Mouse (Mus musculus) intestine, embryonic 16.5 days (tissue): Measurements from ENCODE around the gene Parp16. TPM values are rescaled to one million over a fixed set of nuclear protein-coding genes. Genes with fewer than 3 reads are reported as not detected.
A peak's percentile ranks its signal among the peaks of the same experiment; 100 is the strongest.

ENCODE experiments used
- ATAC-seq: fragments of 200-750 bp; cut with Nextera tagmentation; 2 replicates; pipeline ENCODE4 v1.8.0; 2017; ENCODE audit warnings: moderate TSS enrichment, moderate library complexity
- H3K27ac ChIP-seq: fragments of 300-500 bp; sonication (generic); 2 replicates; pipeline ENCODE4 v1.5.1; 2014; ENCODE audit warnings: mild to moderate bottlenecking, low read length
- H3K27me3 ChIP-seq: fragments of 300-500 bp; sonication (generic); replicated peaks from 2 replicates; pipeline ENCODE4 v1.6.1; 2014; ENCODE audit warnings: low read length, control low read depth, mixed read lengths; ENCODE audit not compliant: control insufficient read depth, insufficient read depth
- H3K36me3 ChIP-seq: fragments of 300-500 bp; sonication (generic); 2 replicates; pipeline ENCODE4 v1.6.1; 2014; ENCODE audit warnings: low read length, control low read depth; ENCODE audit not compliant: control insufficient read depth, insufficient read depth
- H3K4me1 ChIP-seq: fragments of 300-500 bp; sonication (generic); 2 replicates; pipeline ENCODE4 v1.6.1; 2014; ENCODE audit warnings: low read length, control low read depth, mixed read lengths; ENCODE audit not compliant: control insufficient read depth, insufficient read depth
- H3K4me2 ChIP-seq: fragments of 300-500 bp; sonication (generic); 2 replicates; pipeline ENCODE4 v1.6.1; 2014; ENCODE audit warnings: low read depth, low read length, control low read depth
- H3K4me3 ChIP-seq: fragments of 300-500 bp; sonication (generic); 2 replicates; pipeline ENCODE4 v1.5.1; 2014; ENCODE audit warnings: mild to moderate bottlenecking, low read length
- H3K9ac ChIP-seq: fragments of 300-500 bp; sonication (generic); 2 replicates; pipeline ENCODE4 v1.6.1; 2014; ENCODE audit warnings: low read depth, low read length
- H3K9me3 ChIP-seq: fragments of 300-500 bp; sonication (generic); 2 replicates; pipeline ENCODE4 v1.6.1; 2016; ENCODE audit warnings: low read length, control low read depth; ENCODE audit not compliant: control insufficient read depth
- WGBS: fragments of 180-500 bp; shearing (Covaris S2); extraction: QIAGEN DNeasy Blood & Tissue Kit; methylation state at CpG from one replicate; pipeline ENCODE4 v1.1.7; 2014; 5-methylcytosine and 5-hydroxymethylcytosine counted together
- polyA plus RNA-seq: library from polyadenylated mRNA; unstranded; fragments of >200 nt; fragmentation: Nextera tagmentation; extraction: Ambion mirVana; gene quantifications from 2 replicates; pipeline ENCODE4 v1.2.1, GENCODE M21; 2015

Gene Parp16
- polyA plus RNA-seq, 1 experiment from 2014 or later, result 10.8 TPM

DNA sequence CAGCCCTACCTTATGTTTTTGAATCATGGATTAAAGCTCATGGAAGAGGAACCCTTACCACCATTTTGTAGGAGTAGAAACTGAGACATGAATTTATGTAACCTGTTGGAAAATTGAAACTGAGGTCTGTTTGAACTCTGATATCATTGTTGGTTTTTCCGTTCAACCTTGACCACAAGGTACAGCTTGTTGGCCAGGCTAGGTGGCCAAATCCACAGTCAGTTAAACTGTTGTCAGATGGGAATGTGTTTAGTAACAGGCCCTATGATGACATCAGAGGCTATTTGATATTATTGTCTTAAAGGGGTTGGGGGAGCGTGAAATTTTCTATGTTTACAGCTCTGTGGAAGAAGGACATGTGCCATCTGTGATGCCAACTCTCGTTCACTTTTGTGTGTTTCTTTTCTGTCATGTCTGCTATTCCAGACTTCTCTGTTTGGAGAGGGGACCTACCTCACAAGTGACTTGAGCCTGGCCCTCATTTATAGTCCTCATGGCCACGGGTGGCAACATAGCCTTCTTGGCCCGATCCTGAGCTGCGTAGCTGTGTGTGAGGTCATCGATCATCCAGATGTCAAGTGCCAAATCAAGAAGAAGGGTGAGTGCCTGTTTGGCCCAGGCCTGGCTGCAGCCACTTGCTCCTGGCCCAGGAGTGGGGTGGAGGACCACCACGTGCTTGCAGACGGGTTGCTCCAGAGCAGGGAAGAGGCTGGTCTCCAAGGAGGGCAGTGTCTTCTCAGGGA, 38.3 kb downstream of the Parp16 start:
- Histone ChIP-seq H3K9me3 (no peaks in the 10 kb centered on the region), H3K4me3 (no peak overlapping the region), H3K4me2 (no peak overlapping the region), H3K4me1 (peaks cover 6% of the 10 kb centered on the region; the same call in 1 of the 2 replicates), H3K27ac (no peak overlapping the region), H3K27me3 (no peaks in the 10 kb centered on the region), H3K36me3 (peaks cover 2% of the 10 kb centered on the region), H3K9ac (no peak overlapping the region)
- ATAC-seq, result no peak
- WGBS, result 87% methylated on average over 9 of the region's 9 CpGs

DNA sequence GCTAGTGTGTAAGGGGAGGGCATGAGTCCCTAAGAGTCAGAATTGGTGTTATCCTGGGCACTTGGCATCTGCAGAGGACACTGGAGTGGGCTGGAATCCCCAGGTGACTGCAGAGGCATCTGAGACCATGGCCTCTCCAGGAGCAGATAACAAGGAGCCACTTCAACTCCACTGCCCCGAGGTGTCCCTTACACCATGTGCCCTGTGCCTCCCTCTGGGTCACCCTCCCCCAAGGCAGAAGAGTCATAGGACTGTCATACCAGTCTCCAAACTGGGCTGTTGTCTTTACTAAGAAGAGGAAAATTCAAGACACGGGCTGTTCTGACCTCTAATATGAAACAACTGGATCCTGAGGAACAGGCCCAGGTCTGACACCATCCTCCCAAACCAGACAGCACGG, 39.6 kb downstream of the Parp16 start:
- Histone ChIP-seq H3K27ac (no peak overlapping the region), H3K9me3 (no peaks in the 10 kb centered on the region), H3K9ac (no peak overlapping the region), H3K27me3 (no peaks in the 10 kb centered on the region; the same call in 1 of the 2 replicates), H3K36me3 (no peaks in the 10 kb centered on the region; the same call in none of the 2 replicates), H3K4me3 (no peak overlapping the region), H3K4me2 (no peak overlapping the region), H3K4me1 (peaks cover 13% of the 10 kb centered on the region)
- 66% methylated on average over 3 of the region's 3 CpGs for WGBS
- ATAC-seq, result no peak

DNA sequence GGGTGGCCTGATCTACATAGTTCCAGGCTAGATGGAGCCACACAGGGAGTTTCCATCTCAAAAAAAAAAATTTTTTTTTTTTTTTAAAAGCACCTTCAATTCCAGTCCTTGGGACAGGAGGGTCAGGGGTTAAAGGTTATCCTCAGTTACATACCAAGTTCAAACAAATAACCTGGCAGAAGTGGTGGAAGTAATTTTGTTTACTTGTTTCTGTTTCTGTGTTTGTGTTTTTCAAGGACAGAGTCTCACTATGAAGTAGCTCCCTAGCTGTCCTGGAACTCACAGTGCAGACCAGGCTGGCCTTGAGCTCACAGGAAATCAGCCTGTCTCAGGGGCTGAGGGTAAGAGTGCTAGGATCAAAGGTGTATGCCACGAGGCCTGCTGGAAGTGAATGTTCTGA, 40.4 kb downstream of the Parp16 start:
- no peak for ATAC-seq

DNA sequence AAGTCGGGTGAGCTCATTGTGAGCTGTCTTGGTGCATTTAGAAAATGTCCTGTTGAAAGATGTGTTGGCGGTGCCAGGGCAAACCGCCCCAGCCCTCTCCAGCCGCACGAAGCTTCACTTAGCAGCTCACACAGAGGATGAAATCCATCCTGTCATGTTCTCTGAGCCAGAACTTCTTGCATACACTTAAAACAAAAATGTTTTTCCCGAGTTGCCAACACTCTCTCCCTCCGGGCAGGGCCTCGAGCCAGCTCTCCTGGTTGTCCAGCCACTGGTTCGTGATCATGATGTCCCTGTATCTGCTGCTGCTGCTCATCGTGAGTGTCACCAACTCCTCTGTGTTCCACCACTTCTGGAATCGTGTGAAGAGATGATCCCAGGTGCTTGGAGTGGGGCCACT, 42.5 kb downstream of the Parp16 start:
- Histone ChIP-seq H3K27me3 (no peaks in the 10 kb centered on the region; the same call in 1 of the 2 replicates), H3K4me1 (peaks cover 13% of the 10 kb centered on the region), H3K9ac (no peak overlapping the region), H3K4me3 (no peak overlapping the region), H3K27ac (peak overlapping the region; percentile 76), H3K9me3 (no peaks in the 10 kb centered on the region), H3K4me2 (no peak overlapping the region), H3K36me3 (no peaks in the 10 kb centered on the region; the same call in none of the 2 replicates)
- no peak for ATAC-seq
- 62% methylated on average over 11 of the region's 11 CpGs for WGBS

More for the DNA sequence above, 40.4 kb downstream of the Parp16 start:
- Histone ChIP-seq H3K4me3 (no peak overlapping the region), H3K9ac (no peak overlapping the region), H3K9me3 (no peaks in the 10 kb centered on the region), H3K27ac (no peak overlapping the region), H3K27me3 (no peaks in the 10 kb centered on the region; the same call in 1 of the 2 replicates), H3K4me2 (no peak overlapping the region), H3K4me1 (peaks cover 13% of the 10 kb centered on the region), H3K36me3 (no peaks in the 10 kb centered on the region; the same call in none of the 2 replicates)
- 46% methylated on average over 1 of the region's 1 CpGs for WGBS

DNA sequence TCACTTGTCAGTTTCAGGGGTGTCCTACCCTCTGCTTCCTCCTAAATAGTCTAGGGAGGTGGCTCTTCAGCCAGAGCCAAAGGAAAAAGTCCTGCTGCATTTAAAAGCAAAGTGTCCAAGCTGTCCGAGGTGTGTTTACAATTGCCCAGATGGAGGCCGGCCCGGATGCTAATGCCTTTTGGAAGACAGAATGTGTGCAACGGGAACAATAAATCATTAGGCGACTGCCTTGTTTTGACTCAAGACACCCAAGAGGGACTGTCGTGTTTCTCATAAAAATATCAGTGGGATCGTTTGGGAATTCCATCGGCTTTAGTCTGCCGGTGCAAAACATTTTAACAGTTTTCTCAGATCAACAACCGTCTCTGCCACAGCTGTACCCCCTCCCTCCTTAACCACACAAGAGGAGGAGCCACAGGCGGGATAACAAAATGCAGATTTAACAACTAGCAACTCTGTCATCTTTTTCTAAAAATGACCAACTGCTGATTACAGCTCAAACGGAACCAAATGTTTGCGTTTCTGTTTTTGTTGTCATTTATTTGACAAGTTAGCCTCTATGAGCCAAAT, 43.1 kb downstream of the Parp16 start:
- peaks cover 17% of the 10 kb centered on the region for H3K4me1 ChIP-seq
- ATAC-seq, result no peak
- 31% methylated on average over 13 of the region's 13 CpGs for WGBS
- no peak overlapping the region for H3K9ac ChIP-seq
- no peaks in the 10 kb centered on the region; the same call in 1 of the 2 replicates for H3K27me3 ChIP-seq
- H3K27ac ChIP-seq, result peak overlapping the region; percentile 76
- no peaks in the 10 kb centered on the region; the same call in none of the 2 replicates for H3K36me3 ChIP-seq
- no peak overlapping the region for H3K4me3 ChIP-seq
- H3K4me2 ChIP-seq, result no peak overlapping the region
- no peaks in the 10 kb centered on the region for H3K9me3 ChIP-seq

DNA sequence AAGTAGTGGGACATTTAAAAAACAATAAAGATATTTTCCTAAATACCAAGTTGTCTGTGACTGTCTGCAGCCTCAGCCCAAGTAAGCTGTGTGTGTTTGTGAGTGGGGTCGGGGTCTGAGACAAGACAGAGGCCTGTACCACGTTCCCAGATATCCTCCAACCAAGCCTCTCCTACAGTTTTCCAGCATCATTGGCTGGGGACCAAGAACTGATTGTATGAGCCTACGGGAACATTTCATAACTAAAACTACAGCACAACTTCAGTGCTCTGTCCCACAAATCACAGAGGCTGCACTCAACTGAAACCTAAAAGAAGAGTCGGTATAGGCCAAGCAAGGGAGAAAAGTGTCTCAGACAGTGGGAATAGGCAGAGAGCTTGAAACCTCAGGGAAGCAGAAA, 44.0 kb downstream of the Parp16 start:
- H3K27ac ChIP-seq, result peak overlapping the region; percentile 43; the same call in 1 of the 2 replicates
- peaks cover 26% of the 10 kb centered on the region for H3K4me1 ChIP-seq
- no peaks in the 10 kb centered on the region for H3K9me3 ChIP-seq
- 61% methylated on average over 4 of the region's 4 CpGs for WGBS
- no peak for ATAC-seq
- H3K36me3 ChIP-seq, result no peaks in the 10 kb centered on the region; the same call in none of the 2 replicates
- H3K4me2 ChIP-seq, result no peak overlapping the region
- no peak overlapping the region for H3K9ac ChIP-seq
- H3K4me3 ChIP-seq, result no peak overlapping the region
- no peaks in the 10 kb centered on the region; the same call in 1 of the 2 replicates for H3K27me3 ChIP-seq

DNA sequence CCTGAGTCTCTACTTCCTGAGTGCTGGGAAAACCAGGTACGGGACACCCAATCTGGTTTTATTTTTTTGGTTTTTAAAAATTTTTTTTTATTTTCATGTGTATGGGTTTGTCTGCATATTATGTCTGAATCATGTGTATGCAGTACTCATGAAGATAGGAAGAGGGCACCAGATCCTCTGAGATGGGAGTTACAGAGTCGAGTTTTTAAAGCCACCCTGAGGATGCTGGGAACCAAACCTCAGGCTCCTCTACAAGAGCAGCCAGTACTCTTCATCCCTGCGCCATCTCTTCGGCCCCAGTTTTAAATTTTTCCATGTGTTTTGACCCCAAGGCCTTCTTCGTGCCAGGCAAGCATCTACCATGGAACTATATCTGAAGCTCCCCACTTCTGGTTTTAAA, 44.6 kb downstream of the Parp16 start:
- H3K4me3 ChIP-seq, result no peak overlapping the region
- H3K36me3 ChIP-seq, result no peaks in the 10 kb centered on the region; the same call in 1 of the 2 replicates
- H3K9me3 ChIP-seq, result no peaks in the 10 kb centered on the region
- no peak overlapping the region for H3K9ac ChIP-seq
- peaks cover 29% of the 10 kb centered on the region for H3K4me1 ChIP-seq
- no peak for ATAC-seq
- no peak overlapping the region for H3K4me2 ChIP-seq
- H3K27me3 ChIP-seq, result no peaks in the 10 kb centered on the region; the same call in 1 of the 2 replicates
- WGBS, result 93% methylated on average over 5 of the region's 5 CpGs
- H3K27ac ChIP-seq, result peak overlapping the region; percentile 43; the same call in 1 of the 2 replicates

DNA sequence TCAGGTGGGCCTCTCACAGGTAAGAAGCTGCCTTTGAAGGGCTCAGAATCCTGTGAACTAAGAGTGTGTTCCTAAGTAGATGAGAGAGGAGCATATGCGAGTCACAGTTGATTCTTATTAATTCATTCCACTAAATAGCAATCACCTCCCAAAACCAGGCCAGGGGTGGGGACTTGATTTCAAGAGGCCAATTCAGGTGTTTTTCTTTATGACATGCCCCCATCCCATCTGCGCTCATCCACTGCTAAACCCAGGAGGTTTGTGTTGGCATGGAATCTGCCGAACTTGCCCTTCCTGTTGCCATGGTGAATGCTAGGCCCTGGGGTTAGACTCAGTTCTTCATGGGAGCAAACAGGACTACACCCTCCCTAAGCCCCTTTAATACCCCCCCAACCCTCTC, 45.4 kb downstream of the Parp16 start:
- peaks cover 29% of the 10 kb centered on the region for H3K4me1 ChIP-seq
- no peaks in the 10 kb centered on the region; the same call in 1 of the 2 replicates for H3K27me3 ChIP-seq
- no peak overlapping the region for H3K27ac ChIP-seq
- no peak for ATAC-seq
- no peak overlapping the region for H3K4me3 ChIP-seq
- no peak overlapping the region for H3K9ac ChIP-seq
- no peak overlapping the region for H3K4me2 ChIP-seq
- 76% methylated on average over 3 of the region's 3 CpGs for WGBS
- no peaks in the 10 kb centered on the region; the same call in 1 of the 2 replicates for H3K36me3 ChIP-seq
- H3K9me3 ChIP-seq, result no peaks in the 10 kb centered on the region

DNA sequence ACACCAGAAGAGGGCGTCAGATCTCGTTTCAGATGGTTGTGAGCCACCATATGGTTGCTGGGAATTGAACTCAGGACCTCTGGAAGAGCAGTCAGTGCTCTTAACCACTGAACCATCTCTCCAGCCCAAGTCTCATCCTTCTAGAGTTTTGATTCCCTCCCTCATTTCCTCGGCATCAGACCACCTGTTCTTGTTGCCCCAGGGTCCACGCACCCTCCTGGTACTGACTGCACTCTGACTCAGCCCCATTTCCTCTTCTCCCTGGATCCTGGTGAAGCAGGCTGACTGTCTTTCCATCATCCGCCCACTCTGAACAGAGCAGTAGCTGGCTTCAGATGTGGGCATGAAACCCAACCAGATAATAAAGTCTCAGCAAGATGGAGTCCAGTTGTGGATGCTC, 46.8 kb downstream of the Parp16 start:
- no peak overlapping the region for H3K4me3 ChIP-seq
- H3K4me1 ChIP-seq, result peaks cover 29% of the 10 kb centered on the region
- H3K27ac ChIP-seq, result no peak overlapping the region
- no peak for ATAC-seq
- no peaks in the 10 kb centered on the region; the same call in 1 of the 2 replicates for H3K27me3 ChIP-seq
- H3K9me3 ChIP-seq, result no peaks in the 10 kb centered on the region
- H3K36me3 ChIP-seq, result no peaks in the 10 kb centered on the region
- WGBS, result 72% methylated on average over 5 of the region's 5 CpGs
- H3K9ac ChIP-seq, result no peak overlapping the region
- H3K4me2 ChIP-seq, result no peak overlapping the region
